Mouse (Mus musculus) megakaryocyte, embryonic 14.5 days (primary cell): ENCODE measurements around the gene Fbxl18.

Source experiments
- FLI1 ChIP-seq: IDR thresholded peaks from 2 replicates; pipeline ENCODE4 v1.6.1; 2012; ENCODE audit warnings: low read length, inconsistent platforms, mixed read lengths
- GATA1 ChIP-seq: IDR thresholded peaks from 3 replicates; pipeline ENCODE4 v1.6.1; 2012; ENCODE audit warnings: mixed read lengths, low read length, inconsistent platforms, borderline replicate concordance

- no peak for TF ChIP-seq FLI1
- no peak for TF ChIP-seq GATA1
Measured at GRCm38 (mm10) chr5:142932731-142933130, 37.5 kb upstream of the Fbxl18 start.
